Mouse (Mus musculus) MEL (cell line): Measurements from ENCODE around the gene Camta1. TPM values are rescaled to one million over a fixed set of nuclear protein-coding genes. Genes with fewer than 3 reads are reported as not detected.

ENCODE experiments used
- DNase-seq: peaks from one replicate; pipeline ENCODE4 v3.0.0; 2011; ENCODE audit warnings: low read depth, low spot score
- H3K27ac ChIP-seq: 2 replicates; pipeline ENCODE4 v1.5.1; 2012; ENCODE audit warnings: low read depth, mild to moderate bottlenecking, control low read depth, low read length, moderate library complexity; ENCODE audit not compliant: control insufficient read depth
- H3K27me3 ChIP-seq, 2 experiments: fragments of 150-350 bp in 1 of 2; sonication (generic) in 1 of 2; 2 replicates each; pipeline ENCODE4 v1.6.1; 2012; ENCODE audit warnings: low read length in 2 of 2, mild to moderate bottlenecking in 2 of 2, improper control_type of control experiment in 1 of 2, moderate library complexity in 1 of 2; ENCODE audit not compliant: insufficient read depth in 2 of 2, control insufficient read depth in 1 of 2
- H3K36me3 ChIP-seq, 2 experiments: 2 replicates each; pipeline ENCODE4 v1.6.1; 2012 to 2014; ENCODE audit warnings: low read length in 2 of 2, improper control_type of control experiment in 1 of 2, inconsistent platforms in 1 of 2, mild to moderate bottlenecking in 1 of 2; ENCODE audit not compliant: insufficient read depth in 2 of 2, control insufficient read depth in 1 of 2
- H3K4me1 ChIP-seq, 2 experiments: fragments of 150-350 bp in 1 of 2; sonication (generic) in 1 of 2; 2 replicates each; pipeline ENCODE4 v1.6.1; 2012; ENCODE audit warnings: low read length in 2 of 2, improper control_type of control experiment in 1 of 2, mild to moderate bottlenecking in 1 of 2; ENCODE audit not compliant: insufficient read depth in 2 of 2, control insufficient read depth in 1 of 2
- H3K4me3 ChIP-seq, 2 experiments: fragments of 150-350 bp in 1 of 2; sonication (generic) in 1 of 2; 2 replicates each; pipeline ENCODE4 v1.5.1; 2012; ENCODE audit warnings: low read depth in 2 of 2, low read length in 2 of 2, mild to moderate bottlenecking in 2 of 2, moderate library complexity in 2 of 2, control low read depth in 1 of 2, improper control_type of control experiment in 1 of 2; ENCODE audit not compliant: control insufficient read depth in 1 of 2, insufficient read depth in 1 of 2
- H3K79me2 ChIP-seq: 2 replicates; pipeline ENCODE4 v1.6.1; 2012; ENCODE audit warnings: mild to moderate bottlenecking, low read length, moderate library complexity; ENCODE audit not compliant: control insufficient read depth, poor library complexity, insufficient read depth
- H3K9ac ChIP-seq: 2 replicates; pipeline ENCODE4 v1.6.1; 2012; ENCODE audit warnings: low read depth, mild to moderate bottlenecking, control low read depth, low read length, moderate library complexity; ENCODE audit not compliant: control insufficient read depth, poor library complexity, severe bottlenecking
- H3K9me3 ChIP-seq: fragments of 150-350 bp; sonication (generic); replicated peaks from 2 replicates; pipeline ENCODE4 v1.6.1; 2012; ENCODE audit warnings: mild to moderate bottlenecking, low read length, improper control_type of control experiment, moderate library complexity; ENCODE audit not compliant: insufficient read depth
- EP300 ChIP-seq, 2 experiments: IDR thresholded peaks; 2 replicates each; pipeline ENCODE4 v1.6.1; 2011; ENCODE audit warnings: improper control_type of control experiment in 2 of 2, low read length in 2 of 2, low read depth in 1 of 2, mild to moderate bottlenecking in 1 of 2
- GABPA ChIP-seq: IDR thresholded peaks from 2 replicates; pipeline ENCODE4 v1.6.1; 2012; ENCODE audit warnings: low read depth, mild to moderate bottlenecking, inconsistent platforms, low read length, improper control_type of control experiment, moderate library complexity
- HCFC1 ChIP-seq: IDR thresholded peaks from 2 replicates; pipeline ENCODE4 v1.6.1; 2012; ENCODE audit warnings: low read depth, mild to moderate bottlenecking, inconsistent platforms, low read length, improper control_type of control experiment, moderate library complexity
- KAT2A ChIP-seq: conservative IDR thresholded peaks from 2 replicates; pipeline ENCODE4 v1.6.1; 2012; ENCODE audit warnings: low read depth, low read length, improper control_type of control experiment, inconsistent platforms
- MAZ ChIP-seq: IDR thresholded peaks from 2 replicates; pipeline ENCODE4 v1.6.1; 2012; ENCODE audit warnings: low read depth, mild to moderate bottlenecking, inconsistent platforms, low read length, improper control_type of control experiment
- MEF2A ChIP-seq: IDR thresholded peaks from 2 replicates; pipeline ENCODE4 v1.6.1; 2014; ENCODE audit warnings: low read depth, mild to moderate bottlenecking, inconsistent platforms, low read length, improper control_type of control experiment; ENCODE audit not compliant: poor library complexity, insufficient replicate concordance, severe bottlenecking; ENCODE audit errors: extremely low read depth
- MYC ChIP-seq: IDR thresholded peaks from 2 replicates; pipeline ENCODE4 v1.6.1; 2011; ENCODE audit warnings: low read depth, mild to moderate bottlenecking, low read length, improper control_type of control experiment, moderate library complexity
- NRF1 ChIP-seq: IDR thresholded peaks from 2 replicates; pipeline ENCODE4 v1.6.1; 2014; ENCODE audit warnings: low read depth, mild to moderate bottlenecking, inconsistent platforms, low read length, improper control_type of control experiment, moderate library complexity; ENCODE audit not compliant: poor library complexity, insufficient read depth, severe bottlenecking
- POLR2A ChIP-seq, 2 experiments: IDR thresholded peaks; 2 replicates each; pipeline ENCODE4 v1.6.1; 2011 to 2012; ENCODE audit warnings: low read length in 2 of 2, mild to moderate bottlenecking in 2 of 2, control low read depth in 1 of 2, improper control_type of control experiment in 1 of 2, low read depth in 1 of 2, moderate library complexity in 1 of 2; ENCODE audit not compliant: control insufficient read depth in 1 of 2, insufficient read depth in 1 of 2, poor library complexity in 1 of 2
- RAD21 ChIP-seq: IDR thresholded peaks from 2 replicates; pipeline ENCODE4 v1.6.1; 2011; ENCODE audit warnings: mild to moderate bottlenecking, low read depth, low read length, improper control_type of control experiment
- SIN3A ChIP-seq: IDR thresholded peaks from 2 replicates; pipeline ENCODE4 v1.6.1; 2012; ENCODE audit warnings: low read length, improper control_type of control experiment, inconsistent platforms
- TAL1 ChIP-seq: IDR thresholded peaks from 2 replicates; pipeline ENCODE4 v1.6.1; 2012; ENCODE audit warnings: mild to moderate bottlenecking, inconsistent platforms, low read length, moderate library complexity, mixed read lengths
- TCF12 ChIP-seq: IDR thresholded peaks from 2 replicates; pipeline ENCODE4 v1.6.1; 2014; ENCODE audit warnings: low read depth, mild to moderate bottlenecking, inconsistent platforms, low read length, improper control_type of control experiment, moderate library complexity
- USF1 ChIP-seq: IDR thresholded peaks from 2 replicates; pipeline ENCODE4 v1.6.1; 2014; ENCODE audit warnings: low read depth, mild to moderate bottlenecking, inconsistent platforms, low read length, improper control_type of control experiment, moderate library complexity
- polyA plus RNA-seq, 2 experiments: library from polyadenylated mRNA; stranded (reverse) in 1 of 2; unstranded in 1 of 2; fragments of >175 nt in 1 of 2; fragments of >200 nt in 1 of 2; gene quantifications; 2 replicates each; pipeline versions ENCODE4 v1.2.1 to v1.2.4; 2012; ENCODE audit warnings: low replicate concordance in 2 of 2, low read depth in 1 of 2; ENCODE audit not compliant: insufficient read length in 2 of 2, insufficient read depth in 1 of 2, missing spikeins in 1 of 2
- total RNA-seq: library from RNA; depleted of rRNA; stranded (reverse); fragments of 300-350 nt; gene quantifications from 2 replicates; pipeline ENCODE4 v1.2.3, GENCODE M21; 2012

Camta1 gene
- total and polyA plus RNA-seq, 3 experiments = 28.2 to 87.5 TPM; not detected in 1

GRCm38 (mm10) chr4:150896896-150897624, 964.6 kb downstream of the Camta1 start:
- no peaks in the 10 kb centered on the region for H3K27me3 ChIP-seq
- H3K4me1 ChIP-seq = no peaks in the 10 kb centered on the region
- H3K9me3 ChIP-seq = no peaks in the 10 kb centered on the region
- no peak overlapping the region for H3K4me3 ChIP-seq
- no peak overlapping the region for H3K27ac ChIP-seq
- no peak for TF ChIP-seq EP300 (IDR thresholded peaks at IDR 0.05; ENCODE audit: low read depth in 1 of 2, low read length in 2 of 2)
- TF ChIP-seq, all 39 proteins: peak for 0
- H3K79me2 ChIP-seq = no peaks in the 10 kb centered on the region
- H3K9ac ChIP-seq = no peak overlapping the region
- H3K36me3 ChIP-seq = peaks cover 0 to 2% of the 10 kb centered on the region in 2 experiments; a peak in 2 of 4 replicates
- no peak for DNase-seq

GRCm38 (mm10) chr4:150894718-150895501, 966.8 kb downstream of the Camta1 start:
- H3K9me3 ChIP-seq = no peaks in the 10 kb centered on the region
- no peaks in the 10 kb centered on the region for H3K4me1 ChIP-seq
- no peak overlapping the region for H3K9ac ChIP-seq
- DNase-seq = no peak
- H3K4me3 ChIP-seq = no peak overlapping the region
- no peaks in the 10 kb centered on the region for H3K27me3 ChIP-seq
- no peak overlapping the region for H3K27ac ChIP-seq
- H3K36me3 ChIP-seq = peaks cover 0 to 2% of the 10 kb centered on the region in 2 experiments; a peak in 2 of 4 replicates
- TF ChIP-seq MYC (no peak), MEF2A (no peak), GABPA (no peak), TCF12 (no peak), NRF1 (no peak), EP300 (IDR thresholded peaks at IDR 0.05; ENCODE audit: low read depth in 1 of 2, low read length in 2 of 2) (no peak), MAZ (no peak), POLR2A (IDR thresholded peaks at IDR 0.05; ENCODE audit: control insufficient read depth in 1 of 2, insufficient read depth in 1 of 2, low read depth in 1 of 2, low read length in 2 of 2, poor library complexity in 1 of 2) (no peak), SIN3A (no peak), USF1 (no peak), RAD21 (no peak), HCFC1 (no peak), KAT2A (no peak), TAL1 (no peak)
- H3K79me2 ChIP-seq = no peaks in the 10 kb centered on the region
